Mouse (Mus musculus) MEL (cell line): Measurements from ENCODE around the gene Psme2. TPM values are rescaled to one million over a fixed set of nuclear protein-coding genes. Genes with fewer than 3 reads are reported as not detected.

ENCODE experiments used
- DNase-seq: peaks from one replicate; pipeline ENCODE4 v3.0.0; 2011; ENCODE audit warnings: low read depth, low spot score
- H3K27ac ChIP-seq: 2 replicates; pipeline ENCODE4 v1.5.1; 2012; ENCODE audit warnings: low read depth, mild to moderate bottlenecking, control low read depth, low read length, moderate library complexity; ENCODE audit not compliant: control insufficient read depth
- H3K27me3 ChIP-seq, 2 experiments: fragments of 150-350 bp in 1 of 2; sonication (generic) in 1 of 2; 2 replicates each; pipeline ENCODE4 v1.6.1; 2012; ENCODE audit warnings: low read length in 2 of 2, mild to moderate bottlenecking in 2 of 2, improper control_type of control experiment in 1 of 2, moderate library complexity in 1 of 2; ENCODE audit not compliant: insufficient read depth in 2 of 2, control insufficient read depth in 1 of 2
- H3K36me3 ChIP-seq, 2 experiments: 2 replicates each; pipeline ENCODE4 v1.6.1; 2012 to 2014; ENCODE audit warnings: low read length in 2 of 2, improper control_type of control experiment in 1 of 2, inconsistent platforms in 1 of 2, mild to moderate bottlenecking in 1 of 2; ENCODE audit not compliant: insufficient read depth in 2 of 2, control insufficient read depth in 1 of 2
- H3K4me1 ChIP-seq, 2 experiments: fragments of 150-350 bp in 1 of 2; sonication (generic) in 1 of 2; 2 replicates each; pipeline ENCODE4 v1.6.1; 2012; ENCODE audit warnings: low read length in 2 of 2, improper control_type of control experiment in 1 of 2, mild to moderate bottlenecking in 1 of 2; ENCODE audit not compliant: insufficient read depth in 2 of 2, control insufficient read depth in 1 of 2
- H3K4me3 ChIP-seq, 2 experiments: fragments of 150-350 bp in 1 of 2; sonication (generic) in 1 of 2; 2 replicates each; pipeline ENCODE4 v1.5.1; 2012; ENCODE audit warnings: low read depth in 2 of 2, low read length in 2 of 2, mild to moderate bottlenecking in 2 of 2, moderate library complexity in 2 of 2, control low read depth in 1 of 2, improper control_type of control experiment in 1 of 2; ENCODE audit not compliant: control insufficient read depth in 1 of 2, insufficient read depth in 1 of 2
- H3K79me2 ChIP-seq: 2 replicates; pipeline ENCODE4 v1.6.1; 2012; ENCODE audit warnings: mild to moderate bottlenecking, low read length, moderate library complexity; ENCODE audit not compliant: control insufficient read depth, poor library complexity, insufficient read depth
- H3K9ac ChIP-seq: 2 replicates; pipeline ENCODE4 v1.6.1; 2012; ENCODE audit warnings: low read depth, mild to moderate bottlenecking, control low read depth, low read length, moderate library complexity; ENCODE audit not compliant: control insufficient read depth, poor library complexity, severe bottlenecking
- H3K9me3 ChIP-seq: fragments of 150-350 bp; sonication (generic); replicated peaks from 2 replicates; pipeline ENCODE4 v1.6.1; 2012; ENCODE audit warnings: mild to moderate bottlenecking, low read length, improper control_type of control experiment, moderate library complexity; ENCODE audit not compliant: insufficient read depth
- BHLHE40 ChIP-seq: IDR thresholded peaks from 2 replicates; pipeline ENCODE4 v1.6.1; 2012; ENCODE audit warnings: low read depth, mild to moderate bottlenecking, inconsistent platforms, low read length, improper control_type of control experiment, borderline replicate concordance
- CHD1 ChIP-seq: IDR thresholded peaks from 2 replicates; pipeline ENCODE4 v1.6.1; 2012; ENCODE audit warnings: low read depth, mild to moderate bottlenecking, inconsistent platforms, low read length, improper control_type of control experiment
- E2F4 ChIP-seq: IDR thresholded peaks from 2 replicates; pipeline ENCODE4 v1.6.1; 2011; ENCODE audit warnings: low read depth, low read length, improper control_type of control experiment, borderline replicate concordance
- ELF1 ChIP-seq: IDR thresholded peaks from 2 replicates; pipeline ENCODE4 v1.6.1; 2014; ENCODE audit warnings: low read depth, mild to moderate bottlenecking, inconsistent platforms, low read length, improper control_type of control experiment, moderate library complexity
- EP300 ChIP-seq, 2 experiments: IDR thresholded peaks; 2 replicates each; pipeline ENCODE4 v1.6.1; 2011; ENCODE audit warnings: improper control_type of control experiment in 2 of 2, low read length in 2 of 2, low read depth in 1 of 2, mild to moderate bottlenecking in 1 of 2
- ETS1 ChIP-seq: IDR thresholded peaks from 2 replicates; pipeline ENCODE4 v1.6.1; 2012; ENCODE audit warnings: low read depth, mild to moderate bottlenecking, inconsistent platforms, low read length, improper control_type of control experiment, moderate library complexity
- GATA1 ChIP-seq: IDR thresholded peaks from 2 replicates; pipeline ENCODE4 v1.6.1; 2011; ENCODE audit warnings: low read depth, low read length, improper control_type of control experiment
- HCFC1 ChIP-seq: IDR thresholded peaks from 2 replicates; pipeline ENCODE4 v1.6.1; 2012; ENCODE audit warnings: low read depth, mild to moderate bottlenecking, inconsistent platforms, low read length, improper control_type of control experiment, moderate library complexity
- JUND ChIP-seq: IDR thresholded peaks from 2 replicates; pipeline ENCODE4 v1.6.1; 2011; ENCODE audit warnings: low read depth, mild to moderate bottlenecking, improper control_type of control experiment, low read length
- MAX ChIP-seq: IDR thresholded peaks from 2 replicates; pipeline ENCODE4 v1.6.1; 2011; ENCODE audit warnings: low read length, improper control_type of control experiment
- MAZ ChIP-seq: IDR thresholded peaks from 2 replicates; pipeline ENCODE4 v1.6.1; 2012; ENCODE audit warnings: low read depth, mild to moderate bottlenecking, inconsistent platforms, low read length, improper control_type of control experiment
- NELFE ChIP-seq: IDR thresholded peaks from 2 replicates; pipeline ENCODE4 v1.6.1; 2011; ENCODE audit warnings: low read depth, low read length, improper control_type of control experiment
- POLR2A ChIP-seq, 2 experiments: IDR thresholded peaks; 2 replicates each; pipeline ENCODE4 v1.6.1; 2011 to 2012; ENCODE audit warnings: low read length in 2 of 2, mild to moderate bottlenecking in 2 of 2, control low read depth in 1 of 2, improper control_type of control experiment in 1 of 2, low read depth in 1 of 2, moderate library complexity in 1 of 2; ENCODE audit not compliant: control insufficient read depth in 1 of 2, insufficient read depth in 1 of 2, poor library complexity in 1 of 2
- POLR2AphosphoS2 ChIP-seq: IDR thresholded peaks from 2 replicates; pipeline ENCODE4 v1.6.1; 2011; ENCODE audit warnings: low read length, improper control_type of control experiment
- POLR2AphosphoS5 ChIP-seq: IDR thresholded peaks from 2 replicates; pipeline ENCODE4 v1.6.1; 2012; ENCODE audit warnings: low read depth, borderline replicate concordance, mild to moderate bottlenecking, inconsistent platforms, low read length, moderate library complexity, mixed read lengths
- RCOR1 ChIP-seq: IDR thresholded peaks from 2 replicates; pipeline ENCODE4 v1.6.1; 2012; ENCODE audit warnings: low read depth, mild to moderate bottlenecking, inconsistent platforms, low read length, improper control_type of control experiment
- SIN3A ChIP-seq: IDR thresholded peaks from 2 replicates; pipeline ENCODE4 v1.6.1; 2012; ENCODE audit warnings: low read length, improper control_type of control experiment, inconsistent platforms
- TAL1 ChIP-seq: IDR thresholded peaks from 2 replicates; pipeline ENCODE4 v1.6.1; 2012; ENCODE audit warnings: mild to moderate bottlenecking, inconsistent platforms, low read length, moderate library complexity, mixed read lengths
- TBP ChIP-seq: IDR thresholded peaks from 2 replicates; pipeline ENCODE4 v1.8.0; 2011; ENCODE audit warnings: low read depth, low read length, improper control_type of control experiment
- TCF12 ChIP-seq: IDR thresholded peaks from 2 replicates; pipeline ENCODE4 v1.6.1; 2014; ENCODE audit warnings: low read depth, mild to moderate bottlenecking, inconsistent platforms, low read length, improper control_type of control experiment, moderate library complexity
- polyA plus RNA-seq, 2 experiments: library from polyadenylated mRNA; stranded (reverse) in 1 of 2; unstranded in 1 of 2; fragments of >175 nt in 1 of 2; fragments of >200 nt in 1 of 2; gene quantifications; 2 replicates each; pipeline versions ENCODE4 v1.2.1 to v1.2.4; 2012; ENCODE audit warnings: low replicate concordance in 2 of 2, low read depth in 1 of 2; ENCODE audit not compliant: insufficient read length in 2 of 2, insufficient read depth in 1 of 2, missing spikeins in 1 of 2
- total RNA-seq: library from RNA; depleted of rRNA; stranded (reverse); fragments of 300-350 nt; gene quantifications from 2 replicates; pipeline ENCODE4 v1.2.3, GENCODE M21; 2012

Psme2 gene
- total and polyA plus RNA-seq, 3 experiments: 143 to 231 TPM; not detected in 1

- no peaks in the 10 kb centered on the region for H3K79me2 ChIP-seq
- H3K9ac ChIP-seq: no peak overlapping the region
- H3K4me1 ChIP-seq: no peaks in the 10 kb centered on the region
- H3K36me3 ChIP-seq: no peaks in the 10 kb centered on the region; a peak in 1 of 4 replicates
- no peak overlapping the region for H3K27ac ChIP-seq
- no peak for DNase-seq
- TF ChIP-seq ELF1: no peak
- no peak for TF ChIP-seq POLR2AphosphoS5
- TF ChIP-seq E2F4: no peak
- no peak for TF ChIP-seq TBP
- TF ChIP-seq JUND: no peak
- no peak for TF ChIP-seq RCOR1
- no peak overlapping the region for H3K4me3 ChIP-seq
- no peaks in the 10 kb centered on the region for H3K27me3 ChIP-seq
- no peaks in the 10 kb centered on the region for H3K9me3 ChIP-seq
Measured at GRCm38 (mm10) chr14:55628077-55628827, 37.3 kb upstream of the Psme2 start.

GRCm38 (mm10) chr14:55618486-55619195 lies 27.7 kb upstream of the Psme2 start:
- no peaks in the 10 kb centered on the region for H3K9me3 ChIP-seq
- H3K4me1 ChIP-seq: peaks cover 11 to 39% of the 10 kb centered on the region in 2 experiments
- no peaks in the 10 kb centered on the region for H3K27me3 ChIP-seq
- peak overlapping the region; percentile 69 for H3K27ac ChIP-seq
- DNase-seq: peak; percentile 76
- TF ChIP-seq CHD1 (no peak), SIN3A (peak; percentile 66), GATA1 (peak; percentile 89), HCFC1 (peak; percentile 18; the same call in 1 of the 2 replicates), TAL1 (peak; percentile 50), ETS1 (peak; percentile 63; the same call in 1 of the 2 replicates), BHLHE40 (no peak), TCF12 (peak; percentile 86), MAZ (peak; percentile 72; the same call in 1 of the 2 replicates), EP300 (IDR thresholded peaks at IDR 0.05; ENCODE audit: low read depth in 1 of 2, low read length in 2 of 2) (peak; percentile 61 to 84), POLR2A (IDR thresholded peaks at IDR 0.05; ENCODE audit: control insufficient read depth in 1 of 2, insufficient read depth in 1 of 2, low read depth in 1 of 2, low read length in 2 of 2, poor library complexity in 1 of 2) (peak in 1 of 2 experiments; percentile 31; a peak in 1 of 4 replicates), MAX (no peak), POLR2AphosphoS2 (peak; percentile 52; the same call in 1 of the 2 replicates), NELFE (peak; percentile 37), RCOR1 (peak; percentile 66), TBP (no peak)
- H3K36me3 ChIP-seq: peaks cover 0 to 19% of the 10 kb centered on the region in 2 experiments; a peak in 2 of 4 replicates
- H3K4me3 ChIP-seq: peak overlapping the region; percentile 47 to 57
- H3K9ac ChIP-seq: peak overlapping the region; percentile 49
- H3K79me2 ChIP-seq: no peaks in the 10 kb centered on the region
